In the genomic region with DNA sequence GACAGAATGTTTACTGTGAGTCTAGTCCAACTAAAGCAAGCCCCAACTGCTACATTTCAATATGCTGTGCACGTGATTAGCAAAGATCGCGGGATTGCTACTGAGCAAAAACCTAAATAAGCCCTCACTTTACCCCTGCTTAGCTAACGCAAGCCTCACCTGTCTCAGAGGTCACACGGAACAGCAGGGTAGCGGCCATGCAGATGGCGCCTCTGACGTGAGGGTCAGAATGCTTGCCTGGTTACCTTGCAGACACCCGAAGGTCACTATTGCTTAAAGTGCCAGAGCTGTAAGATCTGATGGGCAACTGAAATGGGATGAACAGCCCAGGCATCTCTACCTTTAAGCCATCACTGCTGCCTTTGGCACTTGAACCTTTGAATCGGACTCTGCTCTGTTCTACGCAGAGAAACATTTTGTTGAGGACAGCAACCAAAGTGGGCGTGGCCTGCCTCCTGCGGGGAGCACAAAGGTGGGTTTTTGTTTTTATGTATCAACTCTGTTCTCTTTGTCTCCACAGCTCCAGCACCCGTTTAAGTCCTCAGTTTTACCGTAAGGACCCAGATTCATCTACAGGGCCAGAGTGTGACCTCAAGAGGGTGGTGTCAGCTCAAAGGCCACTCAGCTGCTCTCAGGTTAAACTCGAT, we compare ENCODE assay signal across 28 mouse cellular contexts. TPM values are rescaled to one million over a fixed set of nuclear protein-coding genes. Genes with fewer than 3 reads are reported as not detected.
DNase-seq lines count a peak whose midpoint lies in the region; ATAC-seq and TF ChIP-seq lines count a peak whose summit lies in the region.
"Had no signal": no experiment of that assay in that cellular context is flagged by ENCODE, and none has a peak within 500 bp of the region (broad histone marks: within the 10 kb centered on the region; RNA-seq: fewer than 3 reads in every experiment).

No protein-coding gene starts in this region.

- TF ChIP-seq POLR2A in liver, adult 2 months (IDR thresholded peaks at IDR 0.05; ENCODE audit: extremely low read depth, insufficient read depth, low read length): no peak

- no peaks in the 10 kb centered on the region for H3K4me1 ChIP-seq in liver, adult 2 months (ENCODE audit: control insufficient read depth, insufficient read depth, low read length)
- H3K4me1 ChIP-seq in lung, postnatal 0 days (ENCODE audit: insufficient read depth, low read depth, low read length): no peaks in the 10 kb centered on the region

- no peak for ATAC-seq in lung, postnatal 0 days
- ATAC-seq: forebrain, embryonic 16.5 days; midbrain, embryonic 15.5 days had no signal

- no peaks in the 10 kb centered on the region for H3K27me3 ChIP-seq in liver, adult 2 months (ENCODE audit: control insufficient read depth, insufficient read depth, low read length)
- no peaks in the 10 kb centered on the region for H3K27me3 ChIP-seq in lung, postnatal 0 days (replicated peaks; ENCODE audit: insufficient read depth, low read length)
- H3K27me3 ChIP-seq: limb, embryonic 13.5 days; midbrain, embryonic 15.5 days had no signal

- H3K4me3 ChIP-seq in liver, adult 2 months (ENCODE audit: insufficient read depth, low read depth, low read length): peak overlapping the region; percentile 26; the same call in 1 of the 2 replicates
- no peak overlapping the region for H3K4me3 ChIP-seq in lung, postnatal 0 days (ENCODE audit: low read depth, low read length)
- H3K4me3 ChIP-seq: heart, embryonic 12.5 days; hindbrain, embryonic 13.5 days; limb, embryonic 13.5 days; lung, embryonic 15.5 days; midbrain, embryonic 15.5 days; neural tube, embryonic 12.5 days had no signal

- H3K9me3 ChIP-seq in lung, postnatal 0 days (ENCODE audit: low read length): no peaks in the 10 kb centered on the region
- H3K9me3 ChIP-seq: hindbrain, embryonic 13.5 days; lung, embryonic 15.5 days; midbrain, embryonic 15.5 days; neural tube, embryonic 12.5 days had no signal

- no peak overlapping the region for H3K4me2 ChIP-seq in lung, postnatal 0 days (replicated peaks; ENCODE audit: low read depth, low read length)
- H3K4me2 ChIP-seq: heart, embryonic 12.5 days; hindbrain, embryonic 13.5 days; limb, embryonic 13.5 days; lung, embryonic 15.5 days; midbrain, embryonic 15.5 days; neural tube, embryonic 12.5 days had no signal

- no peaks in the 10 kb centered on the region for H3K36me3 ChIP-seq in liver, adult 2 months (ENCODE audit: control insufficient read depth, insufficient read depth, low read length)
- H3K36me3 ChIP-seq in lung, postnatal 0 days (ENCODE audit: insufficient read depth, low read length): no peaks in the 10 kb centered on the region
- H3K36me3 ChIP-seq: heart, embryonic 12.5 days; hindbrain, embryonic 13.5 days; limb, embryonic 13.5 days; lung, embryonic 15.5 days; midbrain, embryonic 15.5 days; neural tube, embryonic 12.5 days had no signal

- no peak for TF ChIP-seq CTCF in liver, adult 2 months (IDR thresholded peaks at IDR 0.05; ENCODE audit: low read depth, low read length)
- no peak for TF ChIP-seq CTCF in lung, postnatal 0 days (IDR thresholded peaks at IDR 0.05)

- WGBS in liver, adult 2 months: 53% methylated on average over 16 of the region's 16 CpGs
- WGBS in lung, postnatal 0 days: 68% methylated on average over 16 of the region's 16 CpGs

- H3K79me2 ChIP-seq in liver, adult 2 months (ENCODE audit: control insufficient read depth, insufficient read depth, low read length): no peaks in the 10 kb centered on the region

- peak overlapping the region; percentile 17; the same call in 1 of the 2 replicates for H3K9ac ChIP-seq in liver, adult 2 months (ENCODE audit: low read depth, low read length)
- no peak overlapping the region for H3K9ac ChIP-seq in lung, postnatal 0 days (replicated peaks; ENCODE audit: low read depth)
- H3K9ac ChIP-seq: heart, embryonic 12.5 days; hindbrain, embryonic 13.5 days; limb, embryonic 13.5 days; liver, embryonic 14.5 days; lung, embryonic 15.5 days; midbrain, embryonic 15.5 days; neural tube, embryonic 12.5 days had no signal

- TF ChIP-seq EP300 in lung, postnatal 0 days (IDR thresholded peaks at IDR 0.05): no peak

- H3K27ac ChIP-seq in liver, adult 2 months (replicated peaks; ENCODE audit: insufficient read depth, low read depth, low read length): peak overlapping the region; percentile 39; the same call in 1 of the 2 replicates
- H3K27ac ChIP-seq in lung, postnatal 0 days (ENCODE audit: low read length): no peak overlapping the region
- H3K27ac ChIP-seq: hindbrain, embryonic 13.5 days; kidney, postnatal 0 days; limb, embryonic 13.5 days; liver, embryonic 14.5 days; lung, embryonic 15.5 days; macrophage; midbrain, embryonic 15.5 days; neural tube, embryonic 12.5 days had no signal

- peak; percentile 91 for DNase-seq in liver, adult 2 months (ENCODE audit: extremely low read depth, low read depth, low spot score)
- DNase-seq in liver: no peak
- DNase-seq in R1 (ENCODE audit: low read depth, low spot score): peak; percentile 97
- peak; percentile 61 for DNase-seq in kidney, postnatal 10 days
- peak; percentile 33 for DNase-seq in yolk sac, embryonic 10.5 days (ENCODE audit: low spot score)
- DNase-seq in lung, postnatal 0 days (ENCODE audit: low spot score): no peak
- DNase-seq in ovary, postnatal 36 days (ENCODE audit: low spot score): no peak
- DNase-seq: adrenal gland, adult 8-10 months; B cell, adult 2 months; cerebellum, adult 9-10 months; gastrocnemius, postnatal 10 days; heart, adult 11 months; heart, postnatal 10 days; layer of hippocampus, postnatal 36 days; retina, postnatal 1 day; right cerebral cortex, postnatal 25 days; thymus, postnatal 4 days had no signal

RNA-seq across cellular contexts. Expression of a gene that starts 38.8 kb away (rescaled TPM):
- total RNA-seq in liver, adult 2 months (2014; rRNA removed): 7.8 and 9.9 TPM in 2 replicates
- polyA plus RNA-seq in liver, adult 2 months (2012; rRNA removed): 16.1 and 21.9 TPM in 2 replicates
- 10.8 and 13.6 TPM in 2 replicates for polyA plus RNA-seq in lung, postnatal 0 days (2015; fragmentation: Nextera tagmentation; extraction: Ambion mirVana)
- total RNA-seq: CH12.LX had no signal

Comparison
In these comparisons a context has a peak if more than half of its experiments do, and no peak if none do; other contexts are left out.
1. DNase-seq: peak in liver, adult 2 months (single experiment), R1 (single experiment), kidney, postnatal 10 days (single experiment) and yolk sac, embryonic 10.5 days (single experiment); none in liver (single experiment), lung, postnatal 0 days (single experiment) and ovary, postnatal 36 days (single experiment).